Mouse (Mus musculus) heart, adult 11 months (tissue): ENCODE results near the gene Aamp.
"Not testable (repeated sequence)": the region's sequence is repeated elsewhere in the genome, so short reads cannot be mapped to it uniquely, and the experiment has no call there.

Source experiments
- DNase-seq: peaks from one replicate; pipeline ENCODE4 v3.0.0; 2022

Gene Aamp

DNA sequence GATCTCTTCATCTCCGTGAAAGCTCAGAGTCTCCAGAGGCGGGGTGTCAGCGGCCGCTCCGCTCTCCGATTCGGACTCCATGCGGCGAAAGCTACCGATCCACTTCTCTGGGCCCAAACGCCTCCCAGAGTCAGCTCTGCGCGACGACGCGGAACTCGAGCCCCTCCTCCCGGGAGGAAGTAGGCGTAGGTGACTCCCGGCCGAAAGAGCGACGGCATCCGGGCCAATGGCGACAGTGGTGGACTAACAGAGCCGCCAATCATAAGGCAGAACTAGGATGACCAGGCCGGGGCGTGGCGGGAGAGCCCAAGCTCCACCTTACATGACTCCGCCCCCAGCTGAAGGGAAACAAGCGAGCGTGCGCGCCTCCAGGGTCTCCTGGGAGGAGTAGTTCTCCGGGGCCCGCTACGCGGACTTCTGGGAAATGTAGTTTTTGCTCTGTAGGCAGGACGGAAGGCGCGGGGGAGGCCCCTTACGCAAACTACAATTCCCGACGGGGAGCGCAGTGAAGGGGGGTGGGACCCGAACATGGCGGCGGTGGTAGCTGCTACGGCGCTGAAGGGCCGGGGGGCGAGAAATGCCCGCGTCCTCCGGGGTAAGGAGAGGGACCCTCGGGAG, at the start of gene Aamp, which contains the start of gene Pnkd:
Gene Aamp, minus strand, starts transcription at position 196 of the 618 bp plus-strand sequence.
Gene Pnkd, plus strand, starts transcription at position 388 of the 618 bp plus-strand sequence.
- DNase-seq = peak; percentile 100

DNA sequence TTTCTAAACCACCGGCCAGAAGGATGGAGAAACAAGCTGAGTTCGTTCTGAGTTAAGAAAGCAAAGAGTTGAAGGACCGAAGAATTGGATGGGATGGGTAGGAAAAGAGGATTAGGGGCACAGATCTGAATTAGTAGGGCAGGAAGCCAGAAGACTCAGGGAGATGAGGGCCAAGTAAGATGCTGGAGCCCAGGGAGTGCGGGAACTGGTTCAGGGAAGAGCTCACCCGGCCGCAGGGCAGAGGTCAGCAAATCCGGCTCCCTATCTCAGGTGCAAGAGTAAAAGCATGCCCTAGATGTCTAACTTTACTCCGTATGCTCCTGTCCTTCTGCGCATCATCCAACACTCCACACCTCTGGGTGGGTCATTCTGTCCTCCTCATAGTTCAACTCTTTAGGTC, 48.4 kb upstream of the Aamp start:
- peak; percentile 92 for DNase-seq

- DNase-seq = peak; percentile 100
Observed at GRCm38 (mm10) chr1:74332241-74332763, 47.8 kb upstream of the Aamp start.

DNA sequence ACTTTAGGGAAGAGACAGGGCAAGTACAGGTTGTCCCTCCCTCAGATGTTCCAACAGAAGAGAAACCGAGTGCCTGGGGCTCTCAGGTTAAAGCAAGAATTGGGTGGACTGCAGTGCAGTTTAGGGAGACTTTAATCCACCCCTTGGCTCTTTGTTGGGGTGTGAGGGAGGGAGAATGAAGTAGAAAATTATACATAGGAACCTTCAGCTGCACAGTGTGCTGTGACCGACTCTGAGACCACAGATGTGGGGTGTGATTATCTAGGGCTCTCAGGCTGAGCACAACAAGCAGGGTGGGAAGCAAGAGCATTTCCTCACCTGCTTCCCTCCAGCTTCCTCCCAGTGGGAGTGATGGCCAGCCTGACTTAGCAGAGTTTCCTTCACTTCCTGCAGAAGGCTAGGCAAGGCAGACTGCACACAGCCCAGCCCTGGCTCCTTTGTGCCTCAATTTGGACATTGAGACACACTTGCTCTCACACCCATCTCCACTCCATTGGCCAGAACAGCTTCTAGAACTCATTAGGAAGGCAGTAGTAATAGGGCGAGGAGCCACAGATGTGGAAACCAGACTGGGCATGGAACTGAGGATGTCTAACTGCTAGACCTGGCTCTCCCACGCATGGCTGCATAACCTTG, 46.6 kb upstream of the Aamp start:
- DNase-seq = peak; percentile 98

DNA sequence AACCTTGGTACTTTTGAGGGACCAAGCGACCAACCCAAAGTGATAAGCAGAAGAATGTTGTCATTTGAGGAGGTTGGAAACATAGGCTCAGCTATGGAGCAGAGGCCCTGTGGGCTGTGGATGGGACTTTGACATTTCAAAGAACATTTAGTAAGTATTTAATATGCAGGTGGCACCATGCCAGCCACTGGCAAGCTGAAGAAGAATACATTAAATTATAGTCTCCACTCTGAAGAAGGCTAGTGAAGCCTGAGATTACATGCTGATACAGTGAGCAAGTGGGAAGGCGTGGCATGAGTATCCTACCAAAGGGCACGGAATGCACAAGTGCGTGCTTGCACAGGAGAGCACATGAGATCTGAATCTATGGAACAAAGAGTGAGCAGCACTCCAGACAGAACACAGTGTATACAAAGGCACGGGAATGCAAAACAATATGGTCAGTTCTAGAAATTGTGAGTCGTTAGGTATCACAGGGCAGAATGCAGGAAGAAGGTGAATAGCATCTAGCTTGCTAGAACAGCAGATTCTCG, 45.4 kb upstream of the Aamp start:
- no peak for DNase-seq

DNA sequence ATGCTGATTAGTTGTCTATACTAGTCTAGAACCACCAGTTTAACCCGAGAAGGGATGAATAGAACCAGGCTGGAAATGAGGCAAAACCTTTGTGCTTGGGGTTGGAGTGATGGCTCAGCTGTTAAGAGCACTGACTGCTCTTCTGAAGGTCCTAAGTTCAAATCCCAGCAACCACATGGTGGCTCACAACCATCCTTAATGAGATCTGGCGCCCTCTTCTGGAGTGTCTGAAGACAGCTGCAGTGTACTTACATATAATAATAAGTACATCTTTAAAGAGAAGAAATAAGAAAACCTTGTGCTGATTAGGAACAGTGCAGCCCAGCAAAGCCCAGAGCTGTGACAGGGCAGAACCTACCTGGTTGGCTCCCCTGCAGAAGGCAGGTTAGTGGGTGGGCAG, 42.4 kb upstream of the Aamp start:
- DNase-seq = not testable (repeated sequence)

- no peak for DNase-seq
Observed at GRCm38 (mm10) chr1:74321396-74321795, 36.9 kb upstream of the Aamp start.

DNA sequence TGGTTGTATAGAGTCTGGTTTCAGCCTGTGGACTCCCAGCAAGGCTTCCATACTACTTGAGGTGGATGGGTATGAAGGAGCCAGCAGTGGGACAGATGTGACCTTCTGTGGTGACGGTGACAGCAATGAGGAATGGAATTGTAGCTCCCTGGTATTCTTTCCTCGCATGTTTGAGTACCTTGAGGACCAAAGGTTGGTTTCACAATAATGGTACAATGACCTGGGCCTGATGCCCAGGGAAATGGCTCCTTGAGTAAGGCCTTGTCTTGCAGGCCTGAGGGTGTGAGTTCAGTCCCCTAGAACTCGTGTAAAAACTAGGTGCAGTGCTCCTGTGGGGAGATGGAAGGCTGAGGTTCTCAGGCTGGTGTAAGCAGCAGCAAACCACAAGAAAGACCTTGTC, 34.2 kb upstream of the Aamp start:
- no peak for DNase-seq

DNA sequence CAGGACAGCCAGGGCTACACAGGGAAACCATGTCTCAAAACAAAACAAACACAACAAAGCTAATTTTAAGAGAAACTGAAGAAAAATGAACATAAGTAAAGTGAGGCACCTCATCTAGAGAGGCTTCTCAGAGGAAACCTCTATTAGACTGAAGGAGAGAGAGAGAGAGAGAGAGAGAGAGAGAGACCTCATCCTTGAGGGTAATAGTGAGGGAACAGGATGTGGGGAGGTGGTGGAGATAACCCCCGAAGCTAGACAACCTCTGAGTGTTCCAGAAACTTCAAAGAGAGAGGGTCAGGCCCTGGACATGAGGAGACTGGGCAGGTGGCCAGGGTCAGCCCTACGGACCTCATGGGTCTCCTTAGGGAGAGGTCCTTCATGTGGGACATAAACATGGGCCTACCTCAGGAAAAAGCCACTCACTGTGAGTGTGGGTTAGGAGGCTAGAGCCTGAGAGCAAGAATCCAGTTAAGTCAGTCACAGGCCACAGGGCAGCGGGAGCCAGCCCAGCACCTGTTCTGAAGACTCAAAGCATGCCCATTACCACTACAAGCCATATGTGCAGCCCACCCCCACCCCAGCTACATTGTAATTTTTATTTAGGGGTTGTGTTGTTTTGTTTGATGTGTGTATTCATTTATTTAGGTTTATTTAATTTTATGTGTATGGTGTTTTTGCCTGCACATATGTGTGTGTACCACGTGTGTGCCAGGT, 31.7 kb upstream of the Aamp start:
- DNase-seq = peak; percentile 88

GRCm38 (mm10) chr1:74314796-74315195, 30.3 kb upstream of the Aamp start:
- peak; percentile 90 for DNase-seq

DNA sequence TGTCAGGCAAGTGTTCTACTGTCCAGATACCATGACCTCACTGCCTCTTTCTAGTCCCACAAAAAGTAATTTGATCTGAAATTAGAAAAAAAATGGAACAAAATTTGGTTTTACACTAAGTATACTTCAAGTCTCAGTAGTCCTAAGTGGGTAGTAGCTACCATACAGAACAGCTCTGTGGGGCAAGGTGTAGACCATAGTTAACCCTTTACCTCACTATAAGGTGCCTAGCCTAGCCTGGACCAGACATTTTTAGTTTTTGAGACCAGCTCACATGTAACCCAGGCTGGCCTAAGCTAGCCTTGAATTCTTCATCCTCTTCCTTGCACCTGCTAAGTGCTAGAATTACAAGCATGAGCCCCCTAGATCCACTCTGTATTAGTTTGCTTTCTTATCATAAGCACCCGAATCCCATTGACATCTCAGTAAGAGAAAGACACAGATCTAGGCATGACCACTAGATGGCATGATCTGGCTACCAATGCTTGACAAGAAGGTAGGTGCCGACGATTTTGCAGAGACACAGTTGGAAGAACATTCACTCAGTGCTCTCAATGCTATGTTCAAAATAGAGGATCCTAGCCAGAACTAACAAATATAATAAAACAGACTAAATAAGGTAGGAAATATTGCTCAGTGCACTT, 28.6 kb upstream of the Aamp start:
- DNase-seq = peak; percentile 95

DNA sequence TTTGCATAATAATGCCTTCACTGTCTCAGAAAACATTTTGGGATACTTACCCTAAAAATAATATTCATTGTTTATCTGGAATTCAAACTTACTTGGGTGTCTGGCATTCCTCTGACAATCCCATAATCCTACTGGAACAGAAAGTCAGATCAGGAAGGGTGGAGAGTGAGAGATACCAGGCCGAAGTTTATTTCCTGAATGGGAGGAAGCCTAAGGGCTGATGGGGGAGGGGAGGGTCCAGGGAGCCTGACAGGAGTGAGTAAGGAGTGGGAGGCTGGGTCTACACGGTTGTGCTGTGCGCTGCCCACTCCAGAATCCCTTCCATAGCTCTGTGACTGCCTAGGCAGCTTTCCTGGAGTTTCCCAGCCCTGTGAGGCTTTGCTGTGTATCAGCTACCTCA, 25.2 kb upstream of the Aamp start:
- DNase-seq = peak; percentile 92

- peak; percentile 89 for DNase-seq
Observed at GRCm38 (mm10) chr1:74308001-74308964, 23.7 kb upstream of the Aamp start.

GRCm38 (mm10) chr1:74307146-74307545, 22.6 kb upstream of the Aamp start:
- DNase-seq = no peak

DNA sequence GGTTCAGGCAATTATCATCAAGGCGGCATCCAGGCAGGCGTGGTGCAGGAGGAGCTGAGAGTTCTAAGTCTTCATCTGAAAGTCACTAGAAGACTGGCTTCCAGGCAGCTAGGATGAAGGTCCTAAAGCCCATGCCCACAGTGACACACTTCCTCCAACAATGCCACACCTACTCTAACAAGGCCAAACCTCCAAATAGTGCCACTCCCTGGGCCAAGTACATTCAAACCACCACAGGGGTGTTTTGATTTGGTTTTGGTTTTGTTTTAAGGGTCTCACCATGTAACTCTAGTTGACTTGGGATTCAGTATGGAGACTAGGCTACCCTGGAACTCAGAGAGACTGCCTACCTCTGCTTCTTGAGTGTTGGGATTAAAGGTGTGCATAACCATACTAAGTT, 21.0 kb upstream of the Aamp start, which contains the start of gene Tmbim1:
Gene Tmbim1, minus strand, starts transcription at position 101 of the 400 bp plus-strand sequence.
- peak; percentile 89 for DNase-seq

- DNase-seq = no peak
Observed at GRCm38 (mm10) chr1:74304946-74305345, 20.4 kb upstream of the Aamp start.

GRCm38 (mm10) chr1:74304339-74304790, 19.8 kb upstream of the Aamp start:
- no peak for DNase-seq

- peak; percentile 99 for DNase-seq
Observed at GRCm38 (mm10) chr1:74303509-74304338, 19.2 kb upstream of the Aamp start.

DNA sequence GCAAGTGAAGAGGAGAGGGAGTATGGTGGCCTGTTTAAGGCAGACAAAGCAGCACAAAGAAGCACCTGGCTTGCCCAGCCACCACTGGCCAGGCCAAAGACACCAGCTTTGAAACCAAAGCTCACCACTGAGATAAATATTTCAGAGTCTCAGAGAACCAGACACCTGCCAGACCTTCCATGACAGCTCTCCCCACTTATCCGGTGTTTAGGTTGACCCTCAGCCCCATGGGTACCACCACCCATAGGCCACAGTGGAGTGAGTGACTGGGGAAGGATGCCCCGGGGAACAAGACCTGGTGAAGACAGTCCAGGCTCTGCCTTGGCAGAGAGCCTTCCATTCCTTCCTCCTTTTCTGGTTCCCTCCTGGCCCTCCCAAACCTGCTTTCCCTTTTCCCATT, 18.3 kb upstream of the Aamp start:
- peak; percentile 94 for DNase-seq

DNA sequence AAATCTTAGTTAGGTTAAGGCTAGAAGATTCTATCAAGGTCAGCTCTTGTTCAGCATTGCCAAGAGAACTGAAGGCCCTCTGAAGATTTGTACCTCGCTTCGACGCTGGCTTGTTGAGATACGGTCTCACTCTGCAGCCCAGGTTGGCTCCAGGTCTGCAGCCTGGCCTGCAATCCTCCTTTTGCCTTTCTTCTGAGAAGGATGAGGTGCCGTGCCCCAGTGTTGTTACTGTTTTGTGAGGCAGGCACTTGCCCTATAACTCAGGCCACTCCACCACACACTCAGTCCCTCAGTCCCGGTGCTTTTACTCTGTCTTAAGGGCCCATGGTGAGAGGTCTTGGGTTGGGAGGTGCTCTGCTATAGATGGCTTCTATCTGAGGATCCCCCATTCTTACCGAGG, 17.7 kb upstream of the Aamp start:
- DNase-seq = peak; percentile 90
